Mouse (Mus musculus) embryonic facial prominence, embryonic 11.5 days (tissue): ENCODE data around the gene Vmn2r85. TPM values are rescaled to one million over a fixed set of nuclear protein-coding genes. Genes with fewer than 3 reads are reported as not detected.
"Not testable (repeated sequence)": the region's sequence is repeated elsewhere in the genome, so short reads cannot be mapped to it uniquely, and the experiment has no call there.

ENCODE experiments used
- ATAC-seq: fragments of 200-750 bp; cut with Nextera tagmentation; replicated peaks from 2 replicates; pipeline ENCODE4 v1.8.0; 2017; ENCODE audit warnings: low read depth; ENCODE audit not compliant: insufficient number of reproducible peaks, low FRiP score, low TSS enrichment
- DNase-seq: peaks from one replicate; pipeline ENCODE4 v3.0.0-alpha.2; 2015; ENCODE audit warnings: low spot score
- H3K27ac ChIP-seq: fragments of 300-500 bp; sonication (generic); replicated peaks from 2 replicates; pipeline ENCODE4 v1.5.1; 2014; ENCODE audit warnings: mild to moderate bottlenecking, low read depth, low read length, control low read depth
- H3K27me3 ChIP-seq: fragments of 300-500 bp; sonication (generic); 2 replicates; pipeline ENCODE4 v1.6.1; 2014; ENCODE audit warnings: mild to moderate bottlenecking, low read length, moderate library complexity, mixed read lengths; ENCODE audit not compliant: control insufficient read depth, insufficient read depth
- H3K36me3 ChIP-seq: fragments of 300-500 bp; sonication (generic); replicated peaks from 2 replicates; pipeline ENCODE4 v1.6.1; 2014; ENCODE audit warnings: low read depth, mild to moderate bottlenecking, low read length, moderate library complexity, mixed read lengths; ENCODE audit not compliant: control insufficient read depth, insufficient read depth
- H3K4me1 ChIP-seq: fragments of 300-500 bp; sonication (generic); 2 replicates; pipeline ENCODE4 v1.6.1; 2014; ENCODE audit warnings: low read length, mixed read lengths; ENCODE audit not compliant: control insufficient read depth, insufficient read depth
- H3K4me2 ChIP-seq: fragments of 300-500 bp; sonication (generic); 2 replicates; pipeline ENCODE4 v1.6.1; 2014; ENCODE audit warnings: low read depth, mild to moderate bottlenecking, control low read depth, low read length, moderate library complexity
- H3K4me3 ChIP-seq: fragments of 300-500 bp; sonication (generic); 2 replicates; pipeline ENCODE4 v1.5.1; 2014; ENCODE audit warnings: low read depth, low read length, control low read depth
- H3K9ac ChIP-seq: fragments of 300-500 bp; sonication (generic); replicated peaks from 2 replicates; pipeline ENCODE4 v1.6.1; 2014; ENCODE audit warnings: mild to moderate bottlenecking, control low read depth, low read length
- H3K9me3 ChIP-seq: fragments of 300-500 bp; sonication (generic); replicated peaks from 2 replicates; pipeline ENCODE4 v1.6.1; 2016; ENCODE audit warnings: mild to moderate bottlenecking, low read length, inconsistent platforms, mixed read lengths; ENCODE audit not compliant: control insufficient read depth
- WGBS: fragments of 180-500 bp; shearing (Covaris S2); extraction: QIAGEN DNeasy Blood & Tissue Kit; methylation state at CpG from one replicate; pipeline ENCODE4 v1.1.7; 2014; 5-methylcytosine and 5-hydroxymethylcytosine counted together
- polyA plus RNA-seq: library from polyadenylated mRNA; unstranded; fragments of >200 nt; fragmentation: Nextera tagmentation; extraction: Ambion mirVana; gene quantifications from 2 replicates; pipeline ENCODE4 v1.2.1, GENCODE M21; 2014

Vmn2r85 gene
- polyA plus RNA-seq, result not detected in 2 replicates

GRCm38 (mm10) chr10:130429603-130430002 is at the start of gene Vmn2r85:
Vmn2r85 (minus strand) TSS chr10:130429703.
- H3K4me1 ChIP-seq, H3K4me3 ChIP-seq, H3K27ac ChIP-seq, H3K4me2 ChIP-seq, H3K9ac ChIP-seq, DNase-seq, H3K9me3 ChIP-seq, ATAC-seq, H3K27me3 ChIP-seq, H3K36me3 ChIP-seq: not testable (repeated sequence)

- Histone ChIP-seq H3K27me3 (no peaks in the 10 kb centered on the region), H3K36me3 (no peaks in the 10 kb centered on the region), H3K9me3 (no peaks in the 10 kb centered on the region), H3K9ac (peak overlapping the region; percentile 70), H3K4me2 (peak overlapping the region; percentile 60), H3K27ac (no peak overlapping the region), H3K4me3 (peak overlapping the region; percentile 35), H3K4me1 (no peaks in the 10 kb centered on the region)
- 3% methylated on average over 36 of the region's 36 CpGs for WGBS
- peak; percentile 64 for DNase-seq
- peak; percentile 98 for ATAC-seq
These were observed 40.8 kb upstream of the Vmn2r85 start for GRCm38 (mm10) chr10:130470311-130470760.

GRCm38 (mm10) chr10:130455950-130456349 is 26.4 kb upstream of the Vmn2r85 start, which contains the start of gene Vmn2r86:
Vmn2r86 (minus strand) TSS chr10:130456050.
- H3K4me1 ChIP-seq, H3K27ac ChIP-seq, H3K9ac ChIP-seq, H3K36me3 ChIP-seq, H3K27me3 ChIP-seq, ATAC-seq, H3K9me3 ChIP-seq, H3K4me2 ChIP-seq, H3K4me3 ChIP-seq, DNase-seq: not testable (repeated sequence)
- WGBS, result 89% methylated on average over 1 of the region's 1 CpGs

- Histone ChIP-seq H3K9ac (no peak overlapping the region), H3K27ac (no peak overlapping the region), H3K4me3 (no peak overlapping the region), H3K27me3 (no peaks in the 10 kb centered on the region), H3K4me2 (no peak overlapping the region), H3K4me1 (no peaks in the 10 kb centered on the region), H3K9me3 (no peaks in the 10 kb centered on the region), H3K36me3 (no peaks in the 10 kb centered on the region)
- no peak; the same call in 1 of the 2 replicates for ATAC-seq
- WGBS, result 91% methylated on average over 21 of the region's 21 CpGs
- no peak for DNase-seq
These were observed 15.3 kb upstream of the Vmn2r85 start for GRCm38 (mm10) chr10:130444776-130445175.

GRCm38 (mm10) chr10:130434185-130434898 is 4.8 kb upstream of the Vmn2r85 start:
- H3K4me1 ChIP-seq, DNase-seq, H3K27me3 ChIP-seq, H3K4me3 ChIP-seq, H3K4me2 ChIP-seq, H3K9me3 ChIP-seq, H3K9ac ChIP-seq, H3K27ac ChIP-seq, H3K36me3 ChIP-seq, ATAC-seq: not testable (repeated sequence)
- 83% methylated on average over 11 of the region's 11 CpGs for WGBS

- ATAC-seq, H3K9me3 ChIP-seq, DNase-seq, H3K4me2 ChIP-seq, H3K27me3 ChIP-seq, H3K36me3 ChIP-seq, H3K9ac ChIP-seq, H3K27ac ChIP-seq, H3K4me1 ChIP-seq, H3K4me3 ChIP-seq: not testable (repeated sequence)
- WGBS, result 89% methylated on average over 2 of the region's 2 CpGs
These were observed 7.1 kb downstream of the Vmn2r85 start for GRCm38 (mm10) chr10:130422368-130422767.

GRCm38 (mm10) chr10:130420401-130420800 is 9.1 kb downstream of the Vmn2r85 start:
- H3K4me2 ChIP-seq, result no peak overlapping the region
- H3K27ac ChIP-seq, result no peak overlapping the region
- no peak overlapping the region for H3K4me3 ChIP-seq
- no peak for ATAC-seq
- H3K36me3 ChIP-seq, result no peaks in the 10 kb centered on the region
- no peak overlapping the region for H3K9ac ChIP-seq
- no peaks in the 10 kb centered on the region for H3K4me1 ChIP-seq
- no peak for DNase-seq
- H3K27me3 ChIP-seq, result no peaks in the 10 kb centered on the region
- WGBS, result 83% methylated on average over 3 of the region's 3 CpGs
- no peaks in the 10 kb centered on the region for H3K9me3 ChIP-seq

GRCm38 (mm10) chr10:130419954-130420353 is 9.5 kb downstream of the Vmn2r85 start:
- DNase-seq, H3K4me2 ChIP-seq, ATAC-seq, H3K9me3 ChIP-seq, H3K4me3 ChIP-seq, H3K36me3 ChIP-seq, H3K27me3 ChIP-seq, H3K4me1 ChIP-seq, H3K9ac ChIP-seq, H3K27ac ChIP-seq: not testable (repeated sequence)
- WGBS, result 51% methylated on average over 2 of the region's 2 CpGs
